Mouse (Mus musculus) neural tube, embryonic 15.5 days (tissue): Measurements from ENCODE around the gene Gimap4. TPM values are rescaled to one million over a fixed set of nuclear protein-coding genes. Genes with fewer than 3 reads are reported as not detected.

Experiments
- ATAC-seq: fragments of 200-750 bp; cut with Nextera tagmentation; 2 replicates; pipeline ENCODE4 v1.8.0; 2017; ENCODE audit warnings: mild to moderate bottlenecking, moderate TSS enrichment, moderate library complexity; ENCODE audit not compliant: low FRiP score
- H3K27ac ChIP-seq: fragments of 300-500 bp; sonication (generic); replicated peaks from 2 replicates; pipeline ENCODE4 v1.5.1; 2015; ENCODE audit warnings: mild to moderate bottlenecking, inconsistent platforms
- H3K27me3 ChIP-seq: fragments of 300-500 bp; sonication (generic); replicated peaks from 2 replicates; pipeline ENCODE4 v1.6.1; 2015; ENCODE audit warnings: inconsistent platforms
- H3K36me3 ChIP-seq: fragments of 300-500 bp; sonication (generic); 2 replicates; pipeline ENCODE4 v1.6.1; 2015; ENCODE audit warnings: inconsistent platforms
- H3K4me1 ChIP-seq: fragments of 300-500 bp; sonication (generic); 2 replicates; pipeline ENCODE4 v1.6.1; 2015; ENCODE audit warnings: inconsistent platforms
- H3K4me2 ChIP-seq: fragments of 300-500 bp; sonication (generic); 2 replicates; pipeline ENCODE4 v1.6.1; 2015; ENCODE audit warnings: inconsistent platforms, mild to moderate bottlenecking, moderate library complexity
- H3K4me3 ChIP-seq: fragments of 300-500 bp; sonication (generic); replicated peaks from 2 replicates; pipeline ENCODE4 v1.5.1; 2015; ENCODE audit warnings: mild to moderate bottlenecking, inconsistent platforms
- H3K9ac ChIP-seq: fragments of 300-500 bp; sonication (generic); replicated peaks from 2 replicates; pipeline ENCODE4 v1.6.1; 2015; ENCODE audit warnings: mild to moderate bottlenecking, inconsistent platforms
- H3K9me3 ChIP-seq: fragments of 300-500 bp; sonication (generic); replicated peaks from 2 replicates; pipeline ENCODE4 v1.6.1; 2016; ENCODE audit warnings: inconsistent platforms
- WGBS: fragments of 180-500 bp; shearing (Covaris S2); methylation state at CpG from one replicate; pipeline ENCODE4 v1.1.7; 2015; ENCODE audit warnings: mixed read lengths; 5-methylcytosine and 5-hydroxymethylcytosine counted together
- polyA plus RNA-seq: library from polyadenylated mRNA; unstranded; fragments of >200 nt; fragmentation: Nextera tagmentation; extraction: Ambion mirVana; gene quantifications from 2 replicates; pipeline ENCODE4 v1.2.1, GENCODE M21; 2015

The Gimap4 gene
- 1.4 and 4.9 TPM in 2 replicates for polyA plus RNA-seq

- H3K4me3 ChIP-seq: no peak within 1 kb of the TSS
- H3K27ac ChIP-seq: no peak within 1 kb of the TSS
- no peaks in the 10 kb centered on the region for H3K27me3 ChIP-seq
- H3K9me3 ChIP-seq: no peaks in the 10 kb centered on the region
- no peak within 1 kb of the TSS for H3K4me2 ChIP-seq
- H3K36me3 ChIP-seq: no peaks in the 10 kb centered on the region
- H3K9ac ChIP-seq: no peak within 1 kb of the TSS
- no peaks in the 10 kb centered on the region for H3K4me1 ChIP-seq
- ATAC-seq: no peak
- WGBS: 79% methylated on average over 5 of the region's 5 CpGs
Measured at GRCm38 (mm10) chr6:48684319-48684718, at the start of gene Gimap4. Gene Gimap4, plus strand, starts transcription at chr6:48684549.

GRCm38 (mm10) chr6:48635105-48635504, 49.2 kb upstream of the Gimap4 start:
- no peak overlapping the region for H3K27ac ChIP-seq
- H3K4me2 ChIP-seq: no peak overlapping the region
- no peaks in the 10 kb centered on the region; the same call in 1 of the 2 replicates for H3K27me3 ChIP-seq
- no peaks in the 10 kb centered on the region for H3K9me3 ChIP-seq
- peaks cover 3% of the 10 kb centered on the region; the same call in 1 of the 2 replicates for H3K4me1 ChIP-seq
- no peak overlapping the region for H3K4me3 ChIP-seq
- H3K36me3 ChIP-seq: 0 out of 2 replicates have a peak, but pooled peaks cover 9% of the 10 kb centered on the region
- WGBS: 92% methylated on average over 2 of the region's 2 CpGs
- no peak for ATAC-seq
- H3K9ac ChIP-seq: no peak overlapping the region

GRCm38 (mm10) chr6:48636515-48636914, 47.8 kb upstream of the Gimap4 start:
- 39% methylated on average over 6 of the region's 6 CpGs for WGBS
- no peak for ATAC-seq
- H3K27ac ChIP-seq: no peak overlapping the region
- H3K36me3 ChIP-seq: 0 out of 2 replicates have a peak, but pooled peaks cover 7% of the 10 kb centered on the region
- no peak overlapping the region for H3K9ac ChIP-seq
- H3K4me3 ChIP-seq: no peak overlapping the region
- H3K9me3 ChIP-seq: no peaks in the 10 kb centered on the region
- H3K27me3 ChIP-seq: no peaks in the 10 kb centered on the region
- no peak overlapping the region for H3K4me2 ChIP-seq
- H3K4me1 ChIP-seq: no peaks in the 10 kb centered on the region

- no peaks in the 10 kb centered on the region for H3K27me3 ChIP-seq
- 67% methylated on average over 6 of the region's 6 CpGs for WGBS
- no peaks in the 10 kb centered on the region for H3K9me3 ChIP-seq
- no peak overlapping the region for H3K4me2 ChIP-seq
- no peak for ATAC-seq
- no peak overlapping the region for H3K27ac ChIP-seq
- H3K36me3 ChIP-seq: no peaks in the 10 kb centered on the region
- no peak overlapping the region for H3K9ac ChIP-seq
- H3K4me3 ChIP-seq: no peak overlapping the region
- H3K4me1 ChIP-seq: no peaks in the 10 kb centered on the region
Measured at GRCm38 (mm10) chr6:48637811-48638500, 46.4 kb upstream of the Gimap4 start.

- no peak overlapping the region for H3K4me2 ChIP-seq
- H3K4me3 ChIP-seq: no peak overlapping the region
- 70% methylated on average over 2 of the region's 2 CpGs for WGBS
- H3K9ac ChIP-seq: no peak overlapping the region
- H3K27me3 ChIP-seq: no peaks in the 10 kb centered on the region
- no peak overlapping the region for H3K27ac ChIP-seq
- no peaks in the 10 kb centered on the region for H3K9me3 ChIP-seq
- no peaks in the 10 kb centered on the region for H3K4me1 ChIP-seq
- ATAC-seq: no peak
- H3K36me3 ChIP-seq: no peaks in the 10 kb centered on the region
Measured at GRCm38 (mm10) chr6:48638553-48638952, 45.8 kb upstream of the Gimap4 start.

GRCm38 (mm10) chr6:48641391-48641790, 43.0 kb upstream of the Gimap4 start:
- H3K4me2 ChIP-seq: no peak overlapping the region
- H3K36me3 ChIP-seq: no peaks in the 10 kb centered on the region
- H3K9me3 ChIP-seq: no peaks in the 10 kb centered on the region
- H3K27me3 ChIP-seq: no peaks in the 10 kb centered on the region
- H3K4me3 ChIP-seq: no peak overlapping the region
- no peak for ATAC-seq
- H3K4me1 ChIP-seq: no peaks in the 10 kb centered on the region
- WGBS: 84% methylated on average over 6 of the region's 6 CpGs
- H3K9ac ChIP-seq: no peak overlapping the region
- no peak overlapping the region for H3K27ac ChIP-seq

- Histone ChIP-seq H3K4me1 (no peaks in the 10 kb centered on the region), H3K4me3 (no peak overlapping the region), H3K9me3 (no peaks in the 10 kb centered on the region), H3K4me2 (no peak overlapping the region), H3K36me3 (no peaks in the 10 kb centered on the region), H3K27ac (no peak overlapping the region), H3K9ac (no peak overlapping the region), H3K27me3 (no peaks in the 10 kb centered on the region)
- ATAC-seq: peak; percentile 65; the same call in 1 of the 2 replicates
- 23% methylated on average over 4 of the region's 4 CpGs for WGBS
Measured at GRCm38 (mm10) chr6:48642764-48643292, 41.5 kb upstream of the Gimap4 start.

GRCm38 (mm10) chr6:48645660-48646308, 38.6 kb upstream of the Gimap4 start:
- no peak overlapping the region for H3K4me3 ChIP-seq
- H3K4me2 ChIP-seq: no peak overlapping the region
- no peaks in the 10 kb centered on the region for H3K36me3 ChIP-seq
- WGBS: 17% methylated on average over 12 of the region's 12 CpGs
- ATAC-seq: peak; percentile 45; the same call in 1 of the 2 replicates
- H3K27me3 ChIP-seq: no peaks in the 10 kb centered on the region
- H3K9ac ChIP-seq: no peak overlapping the region
- no peaks in the 10 kb centered on the region for H3K9me3 ChIP-seq
- no peak overlapping the region for H3K27ac ChIP-seq
- no peaks in the 10 kb centered on the region for H3K4me1 ChIP-seq

GRCm38 (mm10) chr6:48646309-48646690, 38.0 kb upstream of the Gimap4 start:
- H3K27ac ChIP-seq: no peak overlapping the region
- ATAC-seq: no peak
- no peaks in the 10 kb centered on the region for H3K27me3 ChIP-seq
- no peak overlapping the region for H3K4me3 ChIP-seq
- WGBS: 87% methylated on average over 4 of the region's 4 CpGs
- H3K4me2 ChIP-seq: no peak overlapping the region
- no peak overlapping the region for H3K9ac ChIP-seq
- no peaks in the 10 kb centered on the region for H3K36me3 ChIP-seq
- H3K9me3 ChIP-seq: no peaks in the 10 kb centered on the region
- H3K4me1 ChIP-seq: no peaks in the 10 kb centered on the region

- H3K4me3 ChIP-seq: no peak within 1 kb of the TSS
- H3K27me3 ChIP-seq: no peaks in the 10 kb centered on the region
- no peaks in the 10 kb centered on the region for H3K36me3 ChIP-seq
- no peak within 1 kb of the TSS for H3K9ac ChIP-seq
- H3K4me1 ChIP-seq: no peaks in the 10 kb centered on the region
- no peak for ATAC-seq
- H3K27ac ChIP-seq: no peak within 1 kb of the TSS
- no peak within 1 kb of the TSS for H3K4me2 ChIP-seq
- H3K9me3 ChIP-seq: no peaks in the 10 kb centered on the region
- WGBS: 51% methylated on average over 3 of the region's 3 CpGs
Measured at GRCm38 (mm10) chr6:48646995-48647394, 37.4 kb upstream of the Gimap4 start, which contains the start of gene Gimap8. Gene Gimap8, plus strand, starts transcription at chr6:48647234.

- H3K4me1 ChIP-seq: no peaks in the 10 kb centered on the region
- no peak overlapping the region for H3K4me3 ChIP-seq
- H3K9ac ChIP-seq: no peak overlapping the region
- ATAC-seq: no peak
- H3K4me2 ChIP-seq: no peak overlapping the region
- no peaks in the 10 kb centered on the region for H3K36me3 ChIP-seq
- H3K9me3 ChIP-seq: no peaks in the 10 kb centered on the region
- H3K27ac ChIP-seq: no peak overlapping the region
- WGBS: 88% methylated on average over 2 of the region's 2 CpGs
- no peaks in the 10 kb centered on the region for H3K27me3 ChIP-seq
Measured at GRCm38 (mm10) chr6:48647611-48648010, 36.7 kb upstream of the Gimap4 start.

GRCm38 (mm10) chr6:48648779-48649178, 35.6 kb upstream of the Gimap4 start:
- Histone ChIP-seq H3K9me3 (no peaks in the 10 kb centered on the region), H3K9ac (no peak overlapping the region), H3K4me1 (no peaks in the 10 kb centered on the region), H3K27me3 (no peaks in the 10 kb centered on the region), H3K27ac (no peak overlapping the region), H3K36me3 (no peaks in the 10 kb centered on the region), H3K4me2 (no peak overlapping the region), H3K4me3 (no peak overlapping the region)
- no peak for ATAC-seq
- 90% methylated on average over 4 of the region's 4 CpGs for WGBS
